Mouse (Mus musculus) heart, adult 2 months (tissue): Measurements from ENCODE around the gene Lama5.

Source experiments
- EP300 ChIP-seq: fragments of 200-500 bp; IDR thresholded peaks from 2 replicates; pipeline ENCODE4 v1.6.1; 2011; ENCODE audit warnings: low read depth, low read length, control low read depth; ENCODE audit not compliant: insufficient read depth
- POLR2A ChIP-seq: fragments of 200-500 bp; IDR thresholded peaks from 2 replicates; pipeline ENCODE4 v1.6.1; 2011; ENCODE audit warnings: mild to moderate bottlenecking, low read depth, low read length, control low read depth; ENCODE audit not compliant: insufficient read depth

- TF ChIP-seq EP300 (no peak), POLR2A (no peak)
These were observed 2.4 kb upstream of the Lama5 start for GRCm38 (mm10) chr2:180228060-180228458.
